Mouse (Mus musculus) MEL (cell line): ENCODE measurements around the gene Myh6. TPM values are rescaled to one million over a fixed set of nuclear protein-coding genes. Genes with fewer than 3 reads are reported as not detected.

ENCODE experiments used
- DNase-seq: peaks from one replicate; pipeline ENCODE4 v3.0.0; 2011; ENCODE audit warnings: low read depth, low spot score
- H3K27ac ChIP-seq: 2 replicates; pipeline ENCODE4 v1.5.1; 2012; ENCODE audit warnings: low read depth, mild to moderate bottlenecking, control low read depth, low read length, moderate library complexity; ENCODE audit not compliant: control insufficient read depth
- H3K27me3 ChIP-seq, 2 experiments: fragments of 150-350 bp in 1 of 2; sonication (generic) in 1 of 2; 2 replicates each; pipeline ENCODE4 v1.6.1; 2012; ENCODE audit warnings: low read length in 2 of 2, mild to moderate bottlenecking in 2 of 2, improper control_type of control experiment in 1 of 2, moderate library complexity in 1 of 2; ENCODE audit not compliant: insufficient read depth in 2 of 2, control insufficient read depth in 1 of 2
- H3K36me3 ChIP-seq, 2 experiments: 2 replicates each; pipeline ENCODE4 v1.6.1; 2012 to 2014; ENCODE audit warnings: low read length in 2 of 2, improper control_type of control experiment in 1 of 2, inconsistent platforms in 1 of 2, mild to moderate bottlenecking in 1 of 2; ENCODE audit not compliant: insufficient read depth in 2 of 2, control insufficient read depth in 1 of 2
- H3K4me1 ChIP-seq, 2 experiments: fragments of 150-350 bp in 1 of 2; sonication (generic) in 1 of 2; 2 replicates each; pipeline ENCODE4 v1.6.1; 2012; ENCODE audit warnings: low read length in 2 of 2, improper control_type of control experiment in 1 of 2, mild to moderate bottlenecking in 1 of 2; ENCODE audit not compliant: insufficient read depth in 2 of 2, control insufficient read depth in 1 of 2
- H3K4me3 ChIP-seq, 2 experiments: fragments of 150-350 bp in 1 of 2; sonication (generic) in 1 of 2; 2 replicates each; pipeline ENCODE4 v1.5.1; 2012; ENCODE audit warnings: low read depth in 2 of 2, low read length in 2 of 2, mild to moderate bottlenecking in 2 of 2, moderate library complexity in 2 of 2, control low read depth in 1 of 2, improper control_type of control experiment in 1 of 2; ENCODE audit not compliant: control insufficient read depth in 1 of 2, insufficient read depth in 1 of 2
- H3K79me2 ChIP-seq: 2 replicates; pipeline ENCODE4 v1.6.1; 2012; ENCODE audit warnings: mild to moderate bottlenecking, low read length, moderate library complexity; ENCODE audit not compliant: control insufficient read depth, poor library complexity, insufficient read depth
- H3K9ac ChIP-seq: 2 replicates; pipeline ENCODE4 v1.6.1; 2012; ENCODE audit warnings: low read depth, mild to moderate bottlenecking, control low read depth, low read length, moderate library complexity; ENCODE audit not compliant: control insufficient read depth, poor library complexity, severe bottlenecking
- H3K9me3 ChIP-seq: fragments of 150-350 bp; sonication (generic); replicated peaks from 2 replicates; pipeline ENCODE4 v1.6.1; 2012; ENCODE audit warnings: mild to moderate bottlenecking, low read length, improper control_type of control experiment, moderate library complexity; ENCODE audit not compliant: insufficient read depth
- BHLHE40 ChIP-seq: IDR thresholded peaks from 2 replicates; pipeline ENCODE4 v1.6.1; 2012; ENCODE audit warnings: low read depth, mild to moderate bottlenecking, inconsistent platforms, low read length, improper control_type of control experiment, borderline replicate concordance
- E2F4 ChIP-seq: IDR thresholded peaks from 2 replicates; pipeline ENCODE4 v1.6.1; 2011; ENCODE audit warnings: low read depth, low read length, improper control_type of control experiment, borderline replicate concordance
- ELF1 ChIP-seq: IDR thresholded peaks from 2 replicates; pipeline ENCODE4 v1.6.1; 2014; ENCODE audit warnings: low read depth, mild to moderate bottlenecking, inconsistent platforms, low read length, improper control_type of control experiment, moderate library complexity
- ETS1 ChIP-seq: IDR thresholded peaks from 2 replicates; pipeline ENCODE4 v1.6.1; 2012; ENCODE audit warnings: low read depth, mild to moderate bottlenecking, inconsistent platforms, low read length, improper control_type of control experiment, moderate library complexity
- GABPA ChIP-seq: IDR thresholded peaks from 2 replicates; pipeline ENCODE4 v1.6.1; 2012; ENCODE audit warnings: low read depth, mild to moderate bottlenecking, inconsistent platforms, low read length, improper control_type of control experiment, moderate library complexity
- HCFC1 ChIP-seq: IDR thresholded peaks from 2 replicates; pipeline ENCODE4 v1.6.1; 2012; ENCODE audit warnings: low read depth, mild to moderate bottlenecking, inconsistent platforms, low read length, improper control_type of control experiment, moderate library complexity
- KAT2A ChIP-seq: conservative IDR thresholded peaks from 2 replicates; pipeline ENCODE4 v1.6.1; 2012; ENCODE audit warnings: low read depth, low read length, improper control_type of control experiment, inconsistent platforms
- MAFK ChIP-seq: IDR thresholded peaks from 2 replicates; pipeline ENCODE4 v1.6.1; 2011; ENCODE audit warnings: low read depth, mild to moderate bottlenecking, low read length, improper control_type of control experiment, borderline replicate concordance
- MAX ChIP-seq: IDR thresholded peaks from 2 replicates; pipeline ENCODE4 v1.6.1; 2011; ENCODE audit warnings: low read length, improper control_type of control experiment
- MEF2A ChIP-seq: IDR thresholded peaks from 2 replicates; pipeline ENCODE4 v1.6.1; 2014; ENCODE audit warnings: low read depth, mild to moderate bottlenecking, inconsistent platforms, low read length, improper control_type of control experiment; ENCODE audit not compliant: poor library complexity, insufficient replicate concordance, severe bottlenecking; ENCODE audit errors: extremely low read depth
- MYC ChIP-seq: IDR thresholded peaks from 2 replicates; pipeline ENCODE4 v1.6.1; 2011; ENCODE audit warnings: low read depth, mild to moderate bottlenecking, low read length, improper control_type of control experiment, moderate library complexity
- NRF1 ChIP-seq: IDR thresholded peaks from 2 replicates; pipeline ENCODE4 v1.6.1; 2014; ENCODE audit warnings: low read depth, mild to moderate bottlenecking, inconsistent platforms, low read length, improper control_type of control experiment, moderate library complexity; ENCODE audit not compliant: poor library complexity, insufficient read depth, severe bottlenecking
- POLR2A ChIP-seq, 2 experiments: IDR thresholded peaks; 2 replicates each; pipeline ENCODE4 v1.6.1; 2011 to 2012; ENCODE audit warnings: low read length in 2 of 2, mild to moderate bottlenecking in 2 of 2, control low read depth in 1 of 2, improper control_type of control experiment in 1 of 2, low read depth in 1 of 2, moderate library complexity in 1 of 2; ENCODE audit not compliant: control insufficient read depth in 1 of 2, insufficient read depth in 1 of 2, poor library complexity in 1 of 2
- RAD21 ChIP-seq: IDR thresholded peaks from 2 replicates; pipeline ENCODE4 v1.6.1; 2011; ENCODE audit warnings: mild to moderate bottlenecking, low read depth, low read length, improper control_type of control experiment
- SIN3A ChIP-seq: IDR thresholded peaks from 2 replicates; pipeline ENCODE4 v1.6.1; 2012; ENCODE audit warnings: low read length, improper control_type of control experiment, inconsistent platforms
- SMC3 ChIP-seq: IDR thresholded peaks from 2 replicates; pipeline ENCODE4 v1.6.1; 2011; ENCODE audit warnings: low read depth, low read length, improper control_type of control experiment
- TCF12 ChIP-seq: IDR thresholded peaks from 2 replicates; pipeline ENCODE4 v1.6.1; 2014; ENCODE audit warnings: low read depth, mild to moderate bottlenecking, inconsistent platforms, low read length, improper control_type of control experiment, moderate library complexity
- UBTF ChIP-seq: IDR thresholded peaks from 2 replicates; pipeline ENCODE4 v1.6.1; 2012; ENCODE audit warnings: low read depth, mild to moderate bottlenecking, inconsistent platforms, low read length, improper control_type of control experiment, moderate library complexity, borderline replicate concordance; ENCODE audit not compliant: insufficient read depth
- USF1 ChIP-seq: IDR thresholded peaks from 2 replicates; pipeline ENCODE4 v1.6.1; 2014; ENCODE audit warnings: low read depth, mild to moderate bottlenecking, inconsistent platforms, low read length, improper control_type of control experiment, moderate library complexity
- USF2 ChIP-seq, 2 experiments: IDR thresholded peaks; 2 replicates each; pipeline ENCODE4 v1.6.1; 2011 to 2012; ENCODE audit warnings: improper control_type of control experiment in 2 of 2, low read length in 2 of 2, borderline replicate concordance in 1 of 2, inconsistent platforms in 1 of 2, low read depth in 1 of 2, mild to moderate bottlenecking in 1 of 2; ENCODE audit not compliant: insufficient read depth in 1 of 2
- ZC3H11A ChIP-seq: IDR thresholded peaks from 2 replicates; pipeline ENCODE4 v1.6.1; 2012; ENCODE audit warnings: low read depth, mild to moderate bottlenecking, inconsistent platforms, low read length, improper control_type of control experiment
- ZNF384 ChIP-seq: IDR thresholded peaks from 2 replicates; pipeline ENCODE4 v1.6.1; 2012; ENCODE audit warnings: low read depth, mild to moderate bottlenecking, inconsistent platforms, low read length, improper control_type of control experiment
- polyA plus RNA-seq, 2 experiments: library from polyadenylated mRNA; stranded (reverse) in 1 of 2; unstranded in 1 of 2; fragments of >175 nt in 1 of 2; fragments of >200 nt in 1 of 2; gene quantifications; 2 replicates each; pipeline versions ENCODE4 v1.2.1 to v1.2.4; 2012; ENCODE audit warnings: low replicate concordance in 2 of 2, low read depth in 1 of 2; ENCODE audit not compliant: insufficient read length in 2 of 2, insufficient read depth in 1 of 2, missing spikeins in 1 of 2
- total RNA-seq: library from RNA; depleted of rRNA; stranded (reverse); fragments of 300-350 nt; gene quantifications from 2 replicates; pipeline ENCODE4 v1.2.3, GENCODE M21; 2012

Gene Myh6
- total and polyA plus RNA-seq, 3 experiments, result not detected

DNA sequence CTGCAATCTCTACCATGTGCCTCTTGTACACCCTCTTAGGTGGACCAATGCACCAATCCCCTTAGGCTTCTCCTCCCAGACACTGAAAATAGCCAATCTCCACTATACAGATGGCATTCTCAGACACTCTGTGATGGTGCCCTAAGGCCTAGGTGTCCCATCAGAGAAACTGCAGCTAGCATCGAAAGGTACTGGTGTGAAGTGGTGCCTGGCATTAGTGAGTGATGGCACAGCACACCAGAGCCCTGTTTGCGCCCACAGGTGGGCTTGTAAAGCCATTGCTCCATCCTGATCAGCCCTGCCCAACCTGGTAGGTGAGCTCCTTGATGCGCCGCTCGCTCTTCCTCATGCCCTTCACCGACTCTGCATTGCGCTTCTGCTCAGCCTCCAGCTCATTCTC, 22.8 kb downstream of the Myh6 start:
- H3K27ac ChIP-seq, result no peak overlapping the region
- no peak for TF ChIP-seq ETS1
- TF ChIP-seq MEF2A, result no peak
- no peak for TF ChIP-seq ZC3H11A
- no peak for TF ChIP-seq MYC
- no peak for TF ChIP-seq TCF12
- no peak for TF ChIP-seq BHLHE40
- TF ChIP-seq KAT2A, result no peak
- TF ChIP-seq SIN3A, result no peak
- TF ChIP-seq, all 39 proteins: peak for 0

DNA sequence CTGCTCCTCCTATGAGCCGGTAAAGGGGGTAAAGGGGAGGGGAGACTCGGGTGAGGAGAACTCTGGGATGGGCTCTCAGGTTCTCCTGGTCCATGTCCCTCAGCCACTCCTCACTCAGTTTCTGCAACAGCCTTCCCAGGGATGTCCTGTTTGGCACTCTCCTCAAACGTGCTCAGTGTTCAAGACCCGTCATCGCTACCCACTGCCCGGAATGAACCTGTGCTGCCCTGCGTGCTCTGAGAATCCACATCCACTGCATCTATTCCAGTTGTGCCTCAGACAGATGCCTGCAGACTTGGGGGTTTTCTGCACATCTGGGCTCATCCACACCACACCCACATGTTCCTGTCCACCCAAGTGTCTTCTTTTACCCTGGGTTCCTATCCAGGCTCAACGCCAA, 24.2 kb downstream of the Myh6 start:
- H3K4me1 ChIP-seq, result no peaks in the 10 kb centered on the region
- H3K4me3 ChIP-seq, result no peak overlapping the region
- no peak overlapping the region for H3K9ac ChIP-seq
- H3K27ac ChIP-seq, result no peak overlapping the region
- no peaks in the 10 kb centered on the region for H3K79me2 ChIP-seq
- TF ChIP-seq SIN3A (no peak), ZNF384 (no peak), UBTF (no peak), MAX (no peak), USF2 (IDR thresholded peaks at IDR 0.05; ENCODE audit: borderline replicate concordance in 1 of 2, insufficient read depth in 1 of 2, low read depth in 1 of 2, low read length in 2 of 2) (no peak), RAD21 (no peak), SMC3 (no peak), USF1 (no peak), MEF2A (no peak), E2F4 (no peak), MAFK (no peak), ELF1 (no peak), ZC3H11A (no peak), NRF1 (no peak), GABPA (no peak), POLR2A (IDR thresholded peaks at IDR 0.05; ENCODE audit: control insufficient read depth in 1 of 2, insufficient read depth in 1 of 2, low read depth in 1 of 2, low read length in 2 of 2, poor library complexity in 1 of 2) (no peak), HCFC1 (no peak)
- no peak for DNase-seq
- H3K9me3 ChIP-seq, result no peaks in the 10 kb centered on the region
- H3K27me3 ChIP-seq, result no peaks in the 10 kb centered on the region; a peak in 1 of 4 replicates
- no peaks in the 10 kb centered on the region for H3K36me3 ChIP-seq

More for the DNA sequence above, 22.8 kb downstream of the Myh6 start:
- no peaks in the 10 kb centered on the region for H3K9me3 ChIP-seq
- H3K9ac ChIP-seq, result no peak overlapping the region
- H3K4me3 ChIP-seq, result no peak overlapping the region
- no peaks in the 10 kb centered on the region for H3K79me2 ChIP-seq
- H3K27me3 ChIP-seq, result no peaks in the 10 kb centered on the region; a peak in 2 of 4 replicates
- H3K4me1 ChIP-seq, result no peaks in the 10 kb centered on the region
- no peak for DNase-seq
- no peaks in the 10 kb centered on the region for H3K36me3 ChIP-seq
